Mouse (Mus musculus) MEL-GATA-1-ER (cell line): ENCODE measurements around the gene Hmg20a.
"Not testable (repeated sequence)": the region's sequence is repeated elsewhere in the genome, so short reads cannot be mapped to it uniquely, and the experiment has no call there.

ENCODE experiments used
- DNase-seq: peaks from one replicate; pipeline ENCODE4 v3.0.0-alpha.2; 2012; ENCODE audit warnings: low read depth; ENCODE audit errors: extremely low read depth

The Hmg20a gene

GRCm38 (mm10) chr9:56417948-56418737, at the start of gene Hmg20a, which contains the start of gene Peak1:
Gene Hmg20a (plus strand): TSS chr9:56418609.
Gene Peak1 (minus strand): TSS chr9:56418067.
- peak; percentile 96 for DNase-seq

- no peak for DNase-seq
These were observed 49.6 kb upstream of the Hmg20a start for GRCm38 (mm10) chr9:56368814-56369213.

- DNase-seq = no peak
These were observed 47.7 kb upstream of the Hmg20a start for GRCm38 (mm10) chr9:56370710-56371109.

DNA sequence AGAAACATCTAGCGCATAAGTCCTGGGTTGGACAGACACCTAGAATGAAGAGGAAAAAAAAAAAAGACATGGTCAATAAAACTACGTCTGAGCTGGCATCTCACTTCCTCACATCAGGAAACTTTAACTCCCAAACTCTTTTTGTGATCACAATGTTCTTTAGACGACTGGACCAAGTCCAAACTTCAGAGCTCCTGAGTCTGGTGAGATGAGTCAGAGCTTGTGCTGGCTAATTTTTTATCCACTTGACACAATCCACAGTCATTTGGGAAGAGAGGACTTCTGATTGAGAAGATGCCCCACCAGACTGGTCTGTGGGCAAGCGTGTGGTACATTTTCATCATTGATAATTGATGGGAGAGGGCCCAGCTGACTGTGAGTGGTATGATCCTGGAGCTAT, 44.0 kb upstream of the Hmg20a start:
- DNase-seq = no peak

DNA sequence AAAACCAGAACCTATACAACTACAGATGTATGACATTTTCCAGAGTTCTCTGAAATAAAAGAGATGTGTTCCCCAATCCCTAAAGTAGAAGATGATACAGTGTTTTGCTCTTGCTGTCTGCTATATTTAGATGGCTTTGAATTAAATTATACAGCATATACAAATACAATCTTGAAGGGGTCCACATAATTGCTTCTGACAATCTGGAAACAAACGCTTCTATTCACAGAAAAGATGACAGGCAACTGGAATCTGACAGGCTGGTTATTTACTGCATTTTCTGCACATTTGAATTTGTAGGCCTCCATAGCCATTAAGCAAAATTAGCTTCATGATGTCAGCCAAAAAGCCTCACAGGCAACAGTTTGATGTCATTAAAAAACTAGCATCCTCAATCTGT, 35.6 kb upstream of the Hmg20a start:
- DNase-seq = no peak

- DNase-seq = no peak
These were observed 25.6 kb upstream of the Hmg20a start for GRCm38 (mm10) chr9:56392857-56393256.

DNA sequence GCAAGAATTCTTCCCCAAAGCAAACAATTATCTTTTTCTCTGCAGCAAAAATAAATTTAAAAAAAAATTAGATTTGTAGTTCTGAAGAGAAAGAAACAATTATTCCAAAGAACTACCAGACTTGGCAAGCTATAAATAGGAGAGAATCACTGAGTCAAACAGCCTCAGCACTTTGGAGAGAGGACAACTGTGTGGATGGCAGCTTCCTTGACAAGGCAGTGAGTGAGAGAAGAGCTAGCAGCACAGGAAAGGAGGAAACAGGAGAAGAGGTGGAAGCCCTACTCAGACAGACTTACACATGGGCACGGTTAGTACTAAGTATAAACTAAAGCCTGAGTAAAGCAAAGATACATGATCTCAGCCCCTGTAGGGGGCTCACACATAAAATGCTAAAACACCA, 22.1 kb upstream of the Hmg20a start:
- DNase-seq = no peak

- no peak for DNase-seq
These were observed 13.8 kb upstream of the Hmg20a start for GRCm38 (mm10) chr9:56404619-56405018.

GRCm38 (mm10) chr9:56409928-56410327, 8.5 kb upstream of the Hmg20a start:
- no peak for DNase-seq

DNA sequence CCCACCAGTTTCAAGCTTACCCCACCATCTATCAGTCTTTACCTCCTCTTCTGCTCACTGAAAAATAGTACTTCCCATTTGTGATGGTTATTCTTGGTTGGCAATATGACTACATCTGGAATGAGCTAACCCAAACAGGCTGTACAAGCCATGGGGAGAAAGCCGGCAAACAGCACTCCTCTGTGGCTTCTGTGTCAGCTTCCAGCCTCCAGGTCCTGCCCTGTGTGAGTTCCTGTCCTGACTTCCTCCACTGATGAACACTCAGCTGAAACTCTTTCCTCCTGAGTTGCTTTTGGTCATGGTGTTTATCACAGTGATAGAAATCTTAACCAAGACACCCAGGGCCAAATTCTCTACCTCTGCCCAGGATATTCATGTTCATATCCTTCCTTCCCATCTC, 5.7 kb upstream of the Hmg20a start:
- no peak for DNase-seq

GRCm38 (mm10) chr9:56414322-56414721, 4.1 kb upstream of the Hmg20a start:
- DNase-seq = no peak

- DNase-seq = no peak
These were observed 3.0 kb upstream of the Hmg20a start for GRCm38 (mm10) chr9:56415393-56415792.

GRCm38 (mm10) chr9:56415935-56416607, 2.3 kb upstream of the Hmg20a start:
- DNase-seq = no peak

DNA sequence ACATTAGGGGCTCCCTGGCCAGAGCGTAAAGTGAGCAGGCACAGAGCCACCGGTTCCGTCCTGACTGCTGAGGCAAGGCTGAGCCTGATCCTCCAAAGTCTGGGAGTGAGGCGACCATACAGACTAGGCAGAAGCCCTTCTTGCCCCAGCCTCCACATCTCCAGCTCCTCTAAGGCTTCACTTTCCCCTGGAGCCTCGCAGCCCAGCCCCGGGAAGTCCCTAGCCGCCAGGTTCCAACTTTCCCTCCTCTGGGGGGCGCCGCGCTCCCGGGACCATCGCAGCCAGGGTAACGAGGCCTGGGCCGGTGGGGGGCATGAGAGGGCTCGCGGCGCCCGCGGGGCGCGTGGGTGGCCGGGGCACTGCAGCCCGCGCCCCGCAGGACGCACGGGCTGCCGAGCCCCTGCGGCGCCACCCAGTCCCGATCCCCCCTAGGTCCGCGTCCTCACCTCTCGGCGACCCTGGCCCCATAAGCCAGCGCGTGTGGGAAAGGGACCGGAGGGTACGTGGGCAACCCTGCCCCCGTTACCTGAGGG, 928 bp upstream of the Hmg20a start:
- DNase-seq = no peak

GRCm38 (mm10) chr9:56418738-56419239, 380 bp downstream of the Hmg20a start:
- DNase-seq = peak; percentile 95

DNA sequence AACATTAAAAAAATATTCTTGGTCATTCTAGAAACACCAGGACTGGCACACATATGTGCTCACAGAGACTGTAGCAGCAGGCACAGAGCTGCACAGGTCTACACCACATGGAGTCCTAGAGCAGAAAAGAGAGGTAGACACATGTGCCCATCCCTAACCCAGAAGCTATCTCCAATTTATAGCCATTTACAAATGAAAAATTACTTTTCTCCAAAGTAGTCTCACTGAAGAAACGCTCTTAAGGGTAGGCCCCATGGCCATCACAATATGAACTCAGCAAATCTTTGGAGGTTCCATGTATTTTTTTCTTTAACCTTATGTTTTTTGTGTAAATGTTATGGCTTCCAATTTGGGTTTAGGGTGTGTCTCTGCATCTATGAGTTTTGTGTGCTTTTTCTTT, 1.8 kb downstream of the Hmg20a start:
- no peak for DNase-seq

GRCm38 (mm10) chr9:56420892-56421601, 2.6 kb downstream of the Hmg20a start:
- peak; percentile 44 for DNase-seq

- no peak for DNase-seq
These were observed 3.6 kb downstream of the Hmg20a start for GRCm38 (mm10) chr9:56421991-56422390.

GRCm38 (mm10) chr9:56424861-56425260, 6.5 kb downstream of the Hmg20a start:
- no peak for DNase-seq

DNA sequence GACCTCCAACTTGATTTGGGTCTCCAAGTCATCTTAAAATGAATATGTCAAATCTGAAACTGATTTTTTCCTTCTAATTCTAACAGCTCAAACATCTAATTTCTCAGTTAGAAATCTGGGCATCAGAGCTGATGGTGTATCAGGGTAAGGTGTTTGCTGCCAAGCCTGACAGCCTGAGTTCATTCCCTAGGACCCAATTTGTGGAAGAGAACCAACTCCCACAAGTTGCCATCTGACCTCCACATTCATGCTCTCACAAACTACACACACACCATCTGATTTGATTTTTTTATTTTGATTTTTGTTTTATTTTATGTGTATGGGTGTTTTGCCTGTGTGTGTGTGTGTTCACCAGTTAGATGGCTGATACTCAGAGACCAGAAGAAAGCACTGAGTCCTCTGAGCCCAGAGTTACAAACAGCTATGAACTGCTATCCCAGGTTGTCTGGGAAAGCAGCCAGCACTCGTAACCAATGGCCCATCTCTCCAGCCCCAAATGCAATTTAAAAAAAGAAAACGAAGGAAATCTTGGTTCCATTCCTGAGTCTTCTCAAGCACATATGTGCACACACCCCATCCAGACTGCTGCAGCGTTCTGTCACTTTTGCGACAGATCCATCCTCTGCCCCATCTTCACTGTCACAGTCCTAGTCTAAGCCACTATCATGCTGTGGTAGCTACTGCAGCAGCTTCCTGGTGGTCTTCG, 17.6 kb downstream of the Hmg20a start:
- no peak for DNase-seq

DNA sequence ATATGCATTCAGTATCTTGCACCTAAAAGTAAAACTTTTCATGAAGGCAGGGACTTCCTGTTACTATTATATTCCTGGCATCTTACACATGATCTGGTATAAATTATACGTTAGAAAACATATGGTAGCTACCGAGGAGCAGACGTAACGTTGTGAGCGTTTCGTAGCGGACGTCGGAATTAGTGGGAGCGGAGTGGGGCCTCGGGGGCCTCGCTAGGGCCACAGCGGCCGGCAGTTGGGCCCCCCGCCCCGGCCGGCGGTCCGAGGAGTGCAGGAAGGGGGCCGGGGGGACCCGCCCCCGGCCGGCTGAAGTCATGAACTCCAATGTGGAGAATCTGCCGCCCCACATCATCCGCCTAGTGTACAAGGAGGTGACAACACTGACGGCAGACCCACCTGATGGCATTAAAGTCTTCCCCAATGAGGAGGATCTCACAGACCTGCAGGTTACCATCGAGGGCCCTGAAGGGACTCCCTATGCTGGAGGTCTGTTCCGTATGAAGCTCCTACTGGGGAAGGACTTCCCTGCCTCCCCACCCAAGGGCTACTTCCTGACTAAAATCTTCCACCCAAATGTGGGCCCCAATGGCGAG, 19.0 kb downstream of the Hmg20a start:
- DNase-seq = not testable (repeated sequence)
